Mouse (Mus musculus): Measurements from ENCODE around the gene Mphosph9.
A peak's percentile ranks its signal among the peaks of the same experiment; 100 is the strongest.
"Not testable (repeated sequence)": the region's sequence is repeated elsewhere in the genome, so short reads cannot be mapped to it uniquely, and the experiment has no call there.

Mphosph9 gene

GRCm38 (mm10) chr5:124327510-124328364 lies at the start of gene Mphosph9, which contains the start of gene 2810006K23Rik:
TSS of gene Mphosph9 (minus strand) at chr5:124327972.
TSS of gene 2810006K23Rik (plus strand) at chr5:124328089.
- DNase-seq (ENCODE audit: low read depth): peak; percentile 100

- DNase-seq (ENCODE audit: low read depth): no peak
Measured at GRCm38 (mm10) chr5:124377149-124377548, 49.4 kb upstream of the Mphosph9 start.

GRCm38 (mm10) chr5:124376401-124376800 lies 48.6 kb upstream of the Mphosph9 start:
- no peak for DNase-seq (ENCODE audit: low read depth)

GRCm38 (mm10) chr5:124374298-124374697 lies 46.5 kb upstream of the Mphosph9 start:
- DNase-seq (ENCODE audit: low read depth): no peak

DNA sequence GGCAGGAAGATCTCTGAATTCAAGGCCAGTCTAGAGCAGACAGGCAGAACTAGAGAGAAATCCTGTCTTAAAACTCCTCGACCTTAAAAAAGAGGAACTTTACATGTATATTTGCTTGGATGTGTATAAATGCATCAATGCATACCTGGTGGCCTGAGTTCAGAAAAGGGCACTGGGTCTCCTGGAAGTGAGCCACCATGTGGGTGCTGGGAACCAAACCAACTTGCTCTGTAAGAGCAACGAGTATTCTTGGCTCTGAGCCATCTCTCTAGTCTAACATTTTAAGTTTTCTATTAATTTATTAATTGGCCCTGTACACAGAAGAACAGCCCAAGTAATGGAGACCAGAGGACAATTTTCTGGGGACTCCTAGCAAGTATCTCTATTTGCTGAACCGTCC lies 38.9 kb upstream of the Mphosph9 start:
- no peak for DNase-seq (ENCODE audit: low read depth)

- no peak for DNase-seq (ENCODE audit: low read depth)
Measured at GRCm38 (mm10) chr5:124365754-124366153, 38.0 kb upstream of the Mphosph9 start.

GRCm38 (mm10) chr5:124364173-124364918 lies 36.6 kb upstream of the Mphosph9 start:
- DNase-seq (ENCODE audit: low read depth): no peak

DNA sequence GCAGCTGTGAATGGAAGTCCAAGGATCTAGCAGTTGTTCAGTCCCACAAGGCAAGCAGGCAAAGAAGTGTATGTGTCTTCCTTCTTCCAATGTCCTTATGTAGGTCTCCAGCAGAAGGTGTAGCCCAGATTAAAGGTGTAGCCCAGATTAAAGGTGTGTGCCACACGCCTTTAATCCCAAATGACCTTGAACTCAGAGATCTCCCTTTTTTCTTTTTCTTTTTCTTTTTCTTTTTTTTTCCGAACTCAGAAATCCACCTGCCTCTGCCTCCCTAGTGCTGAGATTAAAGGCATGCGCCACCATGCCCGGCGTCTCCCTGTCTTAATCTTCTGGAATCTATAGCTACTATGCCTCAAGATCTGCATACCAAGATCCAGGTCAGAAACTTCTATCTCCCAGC lies 35.2 kb upstream of the Mphosph9 start, which contains the start of gene Cdk2ap1:
Gene Cdk2ap1 (minus strand): TSS at position 101 of the 400 bp plus-strand sequence.
- not testable (repeated sequence) for DNase-seq (ENCODE audit: low read depth)

- DNase-seq (ENCODE audit: low read depth): peak; percentile 54
Measured at GRCm38 (mm10) chr5:124359641-124360040, 31.9 kb upstream of the Mphosph9 start.

- DNase-seq (ENCODE audit: low read depth): peak; percentile 35
Measured at GRCm38 (mm10) chr5:124356695-124357094, 28.9 kb upstream of the Mphosph9 start.

DNA sequence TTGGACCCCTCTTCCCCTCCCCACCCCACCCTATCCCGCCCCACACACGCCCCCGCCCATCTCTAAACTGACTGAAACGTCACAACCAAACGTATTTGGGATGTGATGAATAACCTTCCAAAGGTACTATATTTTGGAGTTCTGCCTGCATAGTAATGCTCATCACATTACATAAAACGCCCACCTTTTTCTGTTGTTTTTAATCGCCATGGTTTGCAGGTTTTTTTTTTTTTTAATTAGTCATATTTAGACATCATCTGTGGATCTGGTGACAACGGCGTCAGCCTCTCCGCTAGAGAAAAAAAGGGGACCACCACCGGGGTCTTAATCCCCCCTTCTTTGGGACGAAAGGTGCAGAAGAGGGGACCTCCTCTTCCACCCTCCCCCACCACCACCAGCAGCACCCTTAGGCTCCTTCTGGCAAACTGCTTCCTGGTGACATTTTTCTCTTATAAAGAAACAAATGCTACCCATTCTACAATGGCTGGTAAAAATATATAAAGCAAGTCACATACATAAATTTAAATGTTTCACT lies 27.7 kb upstream of the Mphosph9 start:
- no peak for DNase-seq (ENCODE audit: low read depth)

GRCm38 (mm10) chr5:124354574-124355424 lies 27.0 kb upstream of the Mphosph9 start:
- DNase-seq (ENCODE audit: low read depth): peak; percentile 67

GRCm38 (mm10) chr5:124353726-124354547 lies 26.2 kb upstream of the Mphosph9 start:
- DNase-seq (ENCODE audit: low read depth): peak; percentile 78

- no peak for DNase-seq (ENCODE audit: low read depth)
Measured at GRCm38 (mm10) chr5:124353011-124353725, 25.4 kb upstream of the Mphosph9 start.

DNA sequence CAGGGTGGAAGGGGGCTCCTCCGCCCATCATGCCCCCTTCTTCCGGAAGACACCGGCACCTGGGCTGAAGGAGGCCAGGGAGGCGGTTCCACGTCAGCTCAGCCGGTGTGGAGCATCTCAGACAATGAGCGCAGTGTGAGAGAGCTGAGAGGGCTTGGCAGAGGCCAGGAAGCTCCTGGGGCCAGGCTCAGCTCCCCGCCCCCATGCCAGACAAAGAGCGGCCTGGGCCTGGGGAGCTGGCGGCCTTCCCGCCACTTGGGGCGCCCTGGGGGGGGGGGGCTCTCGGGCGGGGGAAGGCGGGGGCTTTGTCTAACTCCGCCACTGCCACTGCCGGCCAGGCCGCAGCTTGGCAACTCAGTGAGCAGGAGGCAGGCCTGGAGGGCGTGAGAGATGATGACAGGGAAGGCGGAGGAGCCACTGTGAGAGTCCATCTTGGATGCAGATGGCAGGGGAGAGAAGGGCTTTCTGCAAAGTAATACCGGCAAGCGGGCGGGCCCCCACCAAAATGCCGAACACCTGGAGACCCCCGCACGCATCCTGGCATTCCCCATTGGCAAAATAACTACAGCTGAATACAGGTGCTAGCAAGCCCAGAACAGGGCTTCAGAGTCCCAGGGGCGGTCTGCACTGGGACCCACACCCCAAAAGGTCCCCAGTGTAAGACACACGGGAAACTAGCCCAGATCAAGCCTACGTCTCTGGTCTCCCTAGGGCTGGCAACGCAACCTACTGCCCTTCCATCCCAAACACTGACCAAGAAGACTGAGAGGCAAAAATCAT lies 24.6 kb upstream of the Mphosph9 start:
- DNase-seq (ENCODE audit: low read depth): peak; percentile 69

- DNase-seq (ENCODE audit: low read depth): no peak
Measured at GRCm38 (mm10) chr5:124351604-124352003, 23.8 kb upstream of the Mphosph9 start.

DNA sequence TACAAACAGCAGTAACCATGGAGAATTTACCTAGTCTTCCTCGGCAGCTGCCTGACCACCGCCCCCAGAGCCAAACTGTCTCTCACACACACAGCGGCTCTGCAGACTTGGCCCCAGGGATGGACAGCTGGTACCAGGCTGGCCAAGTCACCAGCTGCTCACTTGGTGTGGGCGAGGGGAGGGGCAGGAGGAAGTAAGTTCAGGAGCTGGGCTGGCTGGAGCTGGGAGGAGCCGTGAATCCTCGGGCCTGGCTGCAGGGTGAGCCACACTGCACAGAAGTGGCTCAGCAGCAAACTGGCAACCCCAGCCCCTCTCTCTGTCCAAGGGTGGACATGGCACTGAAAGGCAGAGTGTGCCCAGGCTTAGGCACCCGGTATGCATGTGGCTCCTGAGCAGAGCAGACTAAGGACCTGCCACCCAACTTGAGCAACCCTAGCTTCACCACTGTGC lies 23.4 kb upstream of the Mphosph9 start:
- no peak for DNase-seq (ENCODE audit: low read depth)

GRCm38 (mm10) chr5:124350350-124350749 lies 22.6 kb upstream of the Mphosph9 start:
- no peak for DNase-seq (ENCODE audit: low read depth)

DNA sequence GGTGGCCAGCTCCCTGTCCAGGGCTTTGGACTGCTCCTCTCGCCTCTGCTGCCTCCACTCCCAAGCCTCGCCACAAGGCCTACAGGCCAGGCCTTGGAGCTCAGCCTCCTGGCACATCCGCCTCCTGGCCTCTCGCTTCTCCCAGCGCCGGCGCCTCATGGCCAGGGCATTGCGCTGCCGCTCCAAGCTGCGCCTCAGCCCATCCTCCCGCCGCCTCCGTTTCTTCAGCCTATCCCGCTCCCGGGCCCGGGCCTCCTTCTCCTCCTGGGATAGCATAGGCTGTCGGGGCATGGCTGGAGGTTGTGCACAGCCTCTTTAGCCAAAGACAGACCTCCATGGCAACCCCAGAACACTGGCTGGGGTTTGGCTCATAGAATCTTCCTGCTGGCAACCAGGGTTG lies 21.4 kb upstream of the Mphosph9 start:
- DNase-seq (ENCODE audit: low read depth): no peak

Measured in naive thymus-derived CD4-positive, alpha-beta T cell, adult 2 months (primary cell).